Mouse (Mus musculus) heart, embryonic 15.5 days (tissue): Measurements from ENCODE around the gene Pard3. TPM values are rescaled to one million over a fixed set of nuclear protein-coding genes. Genes with fewer than 3 reads are reported as not detected.

Source experiments
- ATAC-seq: fragments of 200-750 bp; cut with Nextera tagmentation; replicated peaks from 2 replicates; pipeline ENCODE4 v1.8.0; 2017; ENCODE audit warnings: low read depth, moderate TSS enrichment; ENCODE audit not compliant: insufficient number of reproducible peaks, insufficient read depth, low FRiP score
- H3K27ac ChIP-seq: fragments of 300-500 bp; sonication (generic); 2 replicates; pipeline ENCODE4 v1.5.1; 2015; ENCODE audit warnings: mild to moderate bottlenecking, inconsistent platforms
- H3K27me3 ChIP-seq: fragments of 300-500 bp; sonication (generic); 2 replicates; pipeline ENCODE4 v1.6.1; 2015; ENCODE audit warnings: inconsistent platforms
- H3K36me3 ChIP-seq: fragments of 300-500 bp; sonication (generic); 2 replicates; pipeline ENCODE4 v1.6.1; 2015; ENCODE audit warnings: mild to moderate bottlenecking, inconsistent platforms
- H3K4me1 ChIP-seq: fragments of 300-500 bp; sonication (generic); replicated peaks from 2 replicates; pipeline ENCODE4 v1.6.1; 2015; ENCODE audit warnings: inconsistent platforms
- H3K4me2 ChIP-seq: fragments of 300-500 bp; sonication (generic); 2 replicates; pipeline ENCODE4 v1.6.1; 2015; ENCODE audit warnings: inconsistent platforms, mild to moderate bottlenecking, moderate library complexity
- H3K4me3 ChIP-seq: fragments of 300-500 bp; sonication (generic); 2 replicates; pipeline ENCODE4 v1.5.1; 2015; ENCODE audit warnings: mild to moderate bottlenecking, inconsistent platforms
- H3K9ac ChIP-seq: fragments of 300-500 bp; sonication (generic); 2 replicates; pipeline ENCODE4 v1.6.1; 2015; ENCODE audit warnings: mild to moderate bottlenecking, inconsistent platforms
- H3K9me3 ChIP-seq: fragments of 300-500 bp; sonication (generic); replicated peaks from 2 replicates; pipeline ENCODE4 v1.6.1; 2016; ENCODE audit warnings: inconsistent platforms
- WGBS: fragments of 180-500 bp; shearing (Covaris S2); methylation state at CpG from one replicate; pipeline ENCODE4 v1.1.7; 2015; ENCODE audit warnings: mixed read lengths; 5-methylcytosine and 5-hydroxymethylcytosine counted together
- polyA plus RNA-seq: library from polyadenylated mRNA; unstranded; fragments of >200 nt; fragmentation: Nextera tagmentation; extraction: Ambion mirVana; gene quantifications from 2 replicates; pipeline ENCODE4 v1.2.1, GENCODE M21; 2015

The Pard3 gene
- polyA plus RNA-seq, 1 experiment from 2014 or later = 14.9 TPM

DNA sequence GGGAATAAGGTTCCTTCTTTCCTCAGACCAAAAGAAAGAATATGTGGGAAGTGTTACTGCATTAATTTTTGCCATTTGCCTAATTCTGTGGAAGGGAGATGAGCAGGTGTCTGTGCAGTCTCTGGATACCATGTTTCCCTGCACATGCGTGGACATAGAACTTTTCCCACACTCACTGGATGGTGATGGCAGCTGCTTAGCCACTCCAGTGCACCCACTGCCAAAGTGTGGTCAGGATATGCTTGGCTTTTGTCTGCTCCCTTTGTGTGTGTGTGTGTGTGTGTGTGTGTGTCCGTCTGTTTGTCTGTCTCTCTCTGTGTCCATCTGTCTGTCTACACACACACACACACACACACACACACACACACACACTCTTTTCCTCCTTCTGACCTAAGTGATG is 119.8 kb downstream of the Pard3 start:
- H3K9ac ChIP-seq = no peak overlapping the region
- no peaks in the 10 kb centered on the region for H3K36me3 ChIP-seq
- no peak overlapping the region for H3K4me3 ChIP-seq
- peak overlapping the region; percentile 33 for H3K27ac ChIP-seq
- no peaks in the 10 kb centered on the region for H3K9me3 ChIP-seq
- no peak for ATAC-seq
- H3K4me1 ChIP-seq = peaks cover 41% of the 10 kb centered on the region
- WGBS = 48% methylated on average over 2 of the region's 2 CpGs
- no peaks in the 10 kb centered on the region for H3K27me3 ChIP-seq
- no peak overlapping the region; the same call in 1 of the 2 replicates for H3K4me2 ChIP-seq

DNA sequence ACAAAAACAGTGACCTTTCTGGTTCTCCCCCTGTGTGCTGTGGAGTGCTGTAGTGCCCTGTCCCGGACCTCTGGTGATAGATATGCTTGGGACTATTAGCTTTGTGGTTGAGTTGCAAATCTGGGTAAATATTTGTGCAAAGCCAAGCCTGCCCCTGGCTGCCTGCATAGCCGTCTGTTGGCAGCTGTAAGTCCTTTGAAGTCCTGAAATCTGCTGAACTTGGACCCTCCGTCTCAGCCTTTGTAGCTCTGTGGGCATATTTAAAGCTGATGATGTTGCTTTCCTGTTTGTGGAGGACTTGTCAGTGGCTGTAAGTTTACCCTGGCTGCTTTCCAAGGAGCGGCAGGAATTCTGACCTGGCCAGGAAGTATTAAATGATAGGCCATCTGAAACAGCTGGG is 120.3 kb downstream of the Pard3 start:
- peak overlapping the region; percentile 33 for H3K27ac ChIP-seq
- no peaks in the 10 kb centered on the region for H3K36me3 ChIP-seq
- no peak overlapping the region; the same call in 1 of the 2 replicates for H3K4me2 ChIP-seq
- no peaks in the 10 kb centered on the region for H3K9me3 ChIP-seq
- H3K4me1 ChIP-seq = peaks cover 41% of the 10 kb centered on the region
- 0 out of 2 replicates have a peak, but pooled peaks have one; percentile 22 for ATAC-seq
- no peak overlapping the region for H3K4me3 ChIP-seq
- H3K27me3 ChIP-seq = no peaks in the 10 kb centered on the region
- no peak overlapping the region for H3K9ac ChIP-seq
- 11% methylated on average over 4 of the region's 4 CpGs for WGBS

DNA sequence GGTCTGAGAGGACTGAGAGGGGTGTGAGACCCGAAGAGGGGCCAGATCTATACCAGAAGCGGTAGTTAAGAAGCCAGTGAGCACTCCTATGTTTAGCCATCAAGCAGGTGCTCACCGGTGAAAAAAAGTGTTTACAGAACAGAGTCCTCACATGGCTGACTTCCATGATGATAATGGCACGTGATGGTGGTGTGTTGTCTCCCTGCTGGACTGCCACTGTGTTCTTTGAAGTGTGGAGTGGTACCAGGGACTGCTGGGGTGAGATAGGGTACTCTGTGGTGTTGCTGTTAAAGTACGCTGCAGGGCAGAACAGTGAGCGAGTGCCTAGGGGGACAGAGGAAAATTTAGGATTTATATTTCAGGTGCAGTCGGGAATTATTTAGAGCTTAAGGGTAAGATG is 122.2 kb downstream of the Pard3 start:
- Histone ChIP-seq H3K9me3 (no peaks in the 10 kb centered on the region), H3K4me1 (peaks cover 46% of the 10 kb centered on the region), H3K36me3 (no peaks in the 10 kb centered on the region), H3K27ac (no peak overlapping the region), H3K9ac (no peak overlapping the region), H3K27me3 (no peaks in the 10 kb centered on the region), H3K4me3 (no peak overlapping the region), H3K4me2 (no peak overlapping the region)
- 0 out of 2 replicates have a peak, but pooled peaks have one; percentile 33 for ATAC-seq
- 48% methylated on average over 7 of the region's 7 CpGs for WGBS

DNA sequence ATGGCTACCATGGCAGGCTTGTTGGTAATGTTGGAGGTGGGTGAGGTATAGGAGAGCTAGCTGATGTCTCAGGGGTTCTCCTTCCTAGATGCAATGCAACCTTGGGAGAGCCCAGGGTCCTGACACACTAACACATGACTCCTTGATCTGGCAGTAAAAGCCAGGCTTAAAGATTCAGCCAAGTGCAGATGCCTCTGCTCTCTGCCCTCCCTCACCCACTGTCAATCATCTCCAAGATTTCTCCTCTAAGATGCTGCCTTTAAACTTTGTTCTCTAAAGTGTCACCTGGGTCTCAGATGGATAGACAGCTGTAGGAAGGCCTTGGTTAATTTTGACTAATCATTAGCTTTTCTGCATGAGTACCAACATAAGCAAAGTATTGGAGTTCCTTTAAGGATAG is 125.0 kb downstream of the Pard3 start:
- no peaks in the 10 kb centered on the region for H3K27me3 ChIP-seq
- no peak for ATAC-seq
- no peak overlapping the region for H3K27ac ChIP-seq
- no peak overlapping the region for H3K4me2 ChIP-seq
- no peaks in the 10 kb centered on the region for H3K9me3 ChIP-seq
- no peaks in the 10 kb centered on the region for H3K36me3 ChIP-seq
- no peak overlapping the region for H3K9ac ChIP-seq
- no peak overlapping the region for H3K4me3 ChIP-seq
- H3K4me1 ChIP-seq = peaks cover 45% of the 10 kb centered on the region

DNA sequence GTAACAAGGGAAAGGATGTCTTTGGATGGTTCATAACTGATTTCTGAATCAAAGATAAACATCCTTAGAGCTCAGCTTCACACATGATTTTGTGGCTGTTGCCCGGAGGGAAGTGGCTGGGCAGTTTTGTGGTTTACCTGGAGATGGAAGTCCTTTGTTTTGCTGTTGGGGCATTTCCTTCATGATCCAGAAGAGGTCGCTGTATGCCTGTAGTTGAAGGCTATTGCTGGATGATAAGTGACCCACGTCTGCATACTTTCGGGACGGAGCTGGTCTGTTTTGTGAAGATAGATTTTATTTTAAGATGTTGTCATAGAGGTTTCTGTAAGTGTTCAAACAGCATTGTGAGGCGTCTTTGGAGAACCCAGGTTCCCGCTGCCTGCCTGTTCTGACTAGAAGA is 126.7 kb downstream of the Pard3 start:
- Histone ChIP-seq H3K9me3 (no peaks in the 10 kb centered on the region), H3K27ac (no peak overlapping the region), H3K9ac (no peak overlapping the region), H3K4me1 (peaks cover 34% of the 10 kb centered on the region), H3K4me3 (no peak overlapping the region), H3K27me3 (no peaks in the 10 kb centered on the region), H3K36me3 (no peaks in the 10 kb centered on the region), H3K4me2 (no peak overlapping the region)
- ATAC-seq = no peak
- whole genome bisulfite sequencing = 35% methylated on average over 7 of the region's 7 CpGs

DNA sequence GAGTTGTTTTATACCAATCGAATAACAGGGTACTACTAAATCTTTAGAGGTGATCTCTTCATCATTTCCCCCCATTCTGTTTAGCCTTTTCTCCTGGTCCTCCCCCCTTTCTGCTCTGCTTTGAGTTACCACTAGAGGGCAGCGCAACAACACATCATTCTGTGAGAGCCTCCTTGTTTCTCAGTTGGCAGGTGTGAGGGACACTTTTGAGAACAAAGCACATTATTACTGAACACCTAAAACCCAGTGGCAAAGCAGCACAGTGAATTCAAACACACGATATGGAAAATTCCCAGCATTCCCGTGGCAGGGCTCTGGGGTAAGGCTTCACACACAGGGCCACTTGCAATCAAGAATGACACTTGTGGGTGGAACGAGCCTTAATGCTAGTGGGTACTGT is 127.7 kb downstream of the Pard3 start:
- Histone ChIP-seq H3K36me3 (no peaks in the 10 kb centered on the region), H3K27me3 (no peaks in the 10 kb centered on the region), H3K4me1 (peaks cover 28% of the 10 kb centered on the region), H3K9me3 (no peaks in the 10 kb centered on the region), H3K4me3 (no peak overlapping the region), H3K9ac (no peak overlapping the region), H3K27ac (no peak overlapping the region), H3K4me2 (no peak overlapping the region)
- WGBS = 34% methylated on average over 5 of the region's 5 CpGs
- no peak for ATAC-seq

DNA sequence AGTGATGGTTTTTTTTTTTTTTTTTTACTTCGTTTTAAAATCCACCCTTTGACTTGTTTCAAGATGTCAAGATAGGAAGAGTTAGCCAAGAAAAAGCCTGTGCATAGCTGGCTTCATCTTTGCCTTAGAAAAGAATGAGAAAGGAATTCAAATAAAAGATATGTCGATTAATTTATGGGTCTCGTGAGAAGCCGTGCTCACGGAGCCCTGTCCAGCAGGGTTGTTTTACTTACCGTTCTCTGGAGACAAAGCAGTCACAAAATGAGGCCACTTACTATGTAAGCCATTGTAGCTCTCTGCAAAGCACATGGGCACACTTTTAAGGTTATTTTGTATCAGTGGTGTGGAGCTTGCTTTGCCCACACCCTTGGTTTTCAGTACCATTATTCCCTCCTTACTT is 128.1 kb downstream of the Pard3 start:
- Histone ChIP-seq H3K9me3 (no peaks in the 10 kb centered on the region), H3K27ac (no peak overlapping the region), H3K27me3 (no peaks in the 10 kb centered on the region), H3K9ac (no peak overlapping the region), H3K4me3 (no peak overlapping the region), H3K36me3 (no peaks in the 10 kb centered on the region), H3K4me2 (no peak overlapping the region), H3K4me1 (peaks cover 25% of the 10 kb centered on the region)
- 65% methylated on average over 6 of the region's 6 CpGs for whole genome bisulfite sequencing
- no peak for ATAC-seq

DNA sequence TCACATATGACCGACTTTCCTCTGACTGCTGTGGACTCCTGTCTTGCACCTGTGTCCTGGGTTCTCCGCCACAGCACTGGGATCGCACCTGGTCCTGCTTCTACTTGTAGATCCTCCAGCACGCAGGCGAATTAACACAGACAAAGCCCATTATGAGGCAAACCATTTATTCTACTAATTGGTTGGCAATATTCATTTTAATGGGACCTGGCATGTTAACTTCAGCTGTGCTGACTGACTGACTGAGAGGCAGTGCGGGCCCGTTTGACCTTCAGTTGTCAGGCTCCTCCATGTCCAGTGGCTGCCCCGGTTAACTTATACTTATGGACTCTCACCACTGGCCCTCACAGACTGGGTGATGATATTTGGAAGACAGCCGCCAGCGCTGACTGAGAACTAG is 128.6 kb downstream of the Pard3 start:
- no peak overlapping the region for H3K27ac ChIP-seq
- no peak for ATAC-seq
- H3K9ac ChIP-seq = no peak overlapping the region
- H3K4me1 ChIP-seq = peaks cover 23% of the 10 kb centered on the region
- 67% methylated on average over 10 of the region's 10 CpGs for WGBS
- no peak overlapping the region for H3K4me2 ChIP-seq
- no peaks in the 10 kb centered on the region for H3K27me3 ChIP-seq
- no peaks in the 10 kb centered on the region for H3K9me3 ChIP-seq
- H3K4me3 ChIP-seq = no peak overlapping the region
- no peaks in the 10 kb centered on the region for H3K36me3 ChIP-seq

DNA sequence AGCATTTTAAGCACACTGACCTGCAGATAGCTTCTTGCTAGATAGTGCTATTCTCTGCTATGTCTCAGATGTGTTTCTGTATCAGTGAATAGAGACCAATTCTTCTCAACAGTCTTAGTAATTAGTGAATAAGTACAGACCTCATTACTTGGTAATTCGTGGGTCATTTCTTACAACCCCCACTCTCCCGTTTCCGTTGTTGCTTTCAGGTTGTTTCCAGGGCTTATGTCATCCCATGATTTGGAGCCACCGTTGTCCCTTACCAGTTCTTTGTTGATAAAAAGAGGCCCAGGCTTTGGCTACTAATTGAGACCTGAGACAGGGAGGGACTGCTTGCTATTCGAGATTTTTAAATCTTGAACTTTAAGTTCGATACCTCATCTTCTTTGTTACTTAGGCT is 129.7 kb downstream of the Pard3 start:
- no peak overlapping the region for H3K4me2 ChIP-seq
- ATAC-seq = no peak
- no peaks in the 10 kb centered on the region for H3K27me3 ChIP-seq
- no peaks in the 10 kb centered on the region for H3K36me3 ChIP-seq
- no peaks in the 10 kb centered on the region for H3K9me3 ChIP-seq
- no peak overlapping the region for H3K4me3 ChIP-seq
- H3K4me1 ChIP-seq = peaks cover 23% of the 10 kb centered on the region
- H3K9ac ChIP-seq = no peak overlapping the region
- H3K27ac ChIP-seq = no peak overlapping the region
- WGBS = 59% methylated on average over 6 of the region's 6 CpGs

DNA sequence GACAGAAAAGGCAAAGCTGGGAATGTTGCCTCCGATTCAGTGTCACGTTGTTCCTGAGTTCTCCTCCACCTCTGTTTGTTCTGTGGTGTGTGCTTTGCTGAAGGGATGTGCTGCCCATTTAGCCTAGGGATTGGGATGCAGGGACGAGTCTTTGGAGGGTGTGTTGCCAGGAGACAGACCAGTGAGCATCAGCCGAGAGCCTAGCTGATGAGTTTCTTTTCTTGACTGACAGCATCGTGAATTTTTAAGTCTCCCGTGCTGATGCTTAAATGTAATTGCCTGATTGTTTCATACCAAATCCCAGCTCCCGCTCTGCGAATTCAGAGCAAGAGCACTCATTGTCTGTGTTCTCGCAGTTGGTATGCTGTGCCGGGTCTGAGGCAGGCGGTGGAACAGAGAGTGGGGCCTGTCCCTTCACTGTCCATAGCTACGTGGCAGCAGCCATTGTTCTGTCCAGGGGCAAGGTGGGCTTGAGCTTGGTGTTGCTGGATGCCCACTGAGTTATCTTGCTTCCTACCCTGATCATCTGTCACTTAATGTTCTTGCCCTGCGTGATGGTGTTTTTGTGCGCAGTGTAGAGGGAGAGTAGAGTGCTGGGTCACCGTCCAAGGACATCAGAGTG is 131.2 kb downstream of the Pard3 start:
- no peak overlapping the region for H3K27ac ChIP-seq
- 87% methylated on average over 15 of the region's 15 CpGs for WGBS
- no peaks in the 10 kb centered on the region for H3K36me3 ChIP-seq
- H3K9ac ChIP-seq = no peak overlapping the region
- no peak overlapping the region for H3K4me2 ChIP-seq
- no peak overlapping the region for H3K4me3 ChIP-seq
- peaks cover 23% of the 10 kb centered on the region for H3K4me1 ChIP-seq
- no peaks in the 10 kb centered on the region for H3K27me3 ChIP-seq
- no peaks in the 10 kb centered on the region for H3K9me3 ChIP-seq
- no peak for ATAC-seq

DNA sequence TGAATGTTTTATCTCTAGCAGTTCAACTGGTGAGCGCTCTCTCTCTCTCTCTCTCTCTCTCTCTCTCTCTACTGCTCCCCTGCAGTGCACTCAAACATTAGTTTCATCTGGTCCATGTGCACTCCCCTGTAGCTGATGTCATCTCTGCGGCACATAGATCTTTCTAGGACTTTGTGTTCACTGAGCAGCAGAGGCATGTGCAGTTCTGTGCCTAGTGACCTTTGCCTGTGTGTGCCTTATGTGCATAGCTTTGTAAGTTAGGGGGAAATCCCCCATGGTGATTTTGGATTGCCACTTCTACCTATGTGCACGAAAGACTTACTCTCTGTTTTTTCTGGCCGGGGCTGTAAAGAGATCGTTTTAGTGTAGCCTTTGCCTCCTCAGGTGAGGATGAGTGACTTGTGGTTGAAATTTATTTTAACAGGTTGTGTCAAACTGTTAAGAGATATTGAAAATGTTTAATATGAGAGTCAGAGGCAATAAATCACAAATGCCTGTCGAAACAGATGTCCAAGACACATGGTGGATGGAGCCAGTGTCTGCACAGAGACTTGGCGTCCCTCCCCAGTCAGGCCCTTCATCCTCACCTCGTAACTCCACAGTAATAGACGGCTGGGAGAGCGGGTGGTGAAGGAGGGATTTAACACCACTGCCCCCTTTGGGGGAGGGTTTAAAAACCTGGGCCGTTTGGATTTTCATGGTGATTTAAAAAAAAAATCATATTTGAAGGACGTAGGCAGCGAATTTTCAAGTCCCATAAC is 133.0 kb downstream of the Pard3 start:
- no peaks in the 10 kb centered on the region for H3K27me3 ChIP-seq
- H3K4me1 ChIP-seq = peaks cover 18% of the 10 kb centered on the region
- H3K36me3 ChIP-seq = no peaks in the 10 kb centered on the region
- WGBS = 64% methylated on average over 13 of the region's 13 CpGs
- no peak overlapping the region for H3K4me2 ChIP-seq
- no peak overlapping the region for H3K27ac ChIP-seq
- no peaks in the 10 kb centered on the region for H3K9me3 ChIP-seq
- H3K4me3 ChIP-seq = no peak overlapping the region
- no peak overlapping the region for H3K9ac ChIP-seq
- ATAC-seq = no peak

DNA sequence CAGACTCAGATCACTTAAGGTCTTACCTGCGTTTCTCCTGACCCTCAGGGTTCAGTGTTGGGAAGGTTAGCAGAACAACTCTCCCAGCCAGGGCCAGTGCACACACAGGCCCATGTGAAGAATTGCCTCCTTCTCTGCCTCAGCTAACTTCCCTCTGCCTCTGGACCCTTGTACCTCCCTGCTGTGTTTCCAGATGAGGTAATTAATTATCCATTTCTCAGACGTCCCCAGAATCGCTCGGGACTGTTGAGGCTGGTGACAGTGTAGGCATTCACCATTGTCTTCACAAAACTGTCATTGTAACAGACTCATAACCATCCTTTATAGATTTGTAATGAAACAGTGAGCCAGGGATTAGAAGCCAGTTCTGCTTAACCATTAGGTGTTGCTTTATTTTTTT is 143.8 kb downstream of the Pard3 start:
- Histone ChIP-seq H3K4me2 (no peak overlapping the region), H3K27ac (no peak overlapping the region), H3K27me3 (no peaks in the 10 kb centered on the region), H3K4me3 (no peak overlapping the region), H3K4me1 (peaks cover 13% of the 10 kb centered on the region; the same call in 1 of the 2 replicates), H3K9ac (no peak overlapping the region), H3K36me3 (no peaks in the 10 kb centered on the region), H3K9me3 (no peaks in the 10 kb centered on the region)
- no peak for ATAC-seq
- WGBS = 59% methylated on average over 4 of the region's 4 CpGs
